Mouse (Mus musculus): ENCODE data around the gene Mrpl49. TPM values are rescaled to one million over a fixed set of nuclear protein-coding genes. Genes with fewer than 3 reads are reported as not detected.

Gene Mrpl49
- total and polyA plus RNA-seq, 3 experiments, result 23.5 to 39.0 (median 37.1) TPM

DNA sequence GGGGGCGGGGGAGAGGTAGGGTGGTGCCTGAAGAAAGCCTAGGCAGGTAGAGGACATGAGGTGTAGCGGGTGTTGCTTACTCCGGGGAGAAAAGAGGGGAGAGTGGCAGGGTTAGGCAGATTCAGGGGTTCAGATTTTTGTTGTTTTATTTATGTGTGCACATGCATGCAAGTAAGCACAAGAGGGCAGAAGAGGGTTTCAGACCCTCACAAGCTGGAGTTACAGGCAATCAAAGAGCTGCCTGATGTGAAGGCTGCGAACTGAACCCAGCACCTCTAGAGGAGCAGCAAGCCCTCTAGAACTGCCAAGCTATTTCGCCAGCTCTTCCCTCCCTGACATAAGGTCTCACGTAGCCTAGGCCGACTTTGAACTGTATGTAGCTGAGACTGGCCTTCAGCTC, 41.1 kb downstream of the Mrpl49 start:
- TF ChIP-seq POLR2A (IDR thresholded peaks at IDR 0.05; ENCODE audit: insufficient read depth, low read depth, low read length), result no peak
- TF ChIP-seq CTCF (IDR thresholded peaks at IDR 0.05), result peak; percentile 40
- H3K79me2 ChIP-seq (replicated peaks; ENCODE audit: control insufficient read depth, insufficient read depth, low read length), result no peaks in the 10 kb centered on the region
- intact Hi-C loops (cut with DNase I), result loop anchor here (2.0 kb wide), 1 partner anchor 26 kb away; no protein-coding TSS in a partner anchor
- peaks cover 4% of the 10 kb centered on the region for H3K4me1 ChIP-seq (ENCODE audit: control insufficient read depth, insufficient read depth, low read length)
- H3K36me3 ChIP-seq (ENCODE audit: control insufficient read depth, insufficient read depth, low read length), result no peaks in the 10 kb centered on the region
- no peak overlapping the region for H3K27ac ChIP-seq
- no peaks in the 10 kb centered on the region for H3K27me3 ChIP-seq (ENCODE audit: control insufficient read depth, insufficient read depth, low read length)
- no peak overlapping the region for H3K4me3 ChIP-seq
- 70% methylated on average over 7 of the region's 7 CpGs for WGBS
- H3K9ac ChIP-seq (ENCODE audit: low read depth, low read length), result no peak overlapping the region
- DNase-seq, result no peak

DNA sequence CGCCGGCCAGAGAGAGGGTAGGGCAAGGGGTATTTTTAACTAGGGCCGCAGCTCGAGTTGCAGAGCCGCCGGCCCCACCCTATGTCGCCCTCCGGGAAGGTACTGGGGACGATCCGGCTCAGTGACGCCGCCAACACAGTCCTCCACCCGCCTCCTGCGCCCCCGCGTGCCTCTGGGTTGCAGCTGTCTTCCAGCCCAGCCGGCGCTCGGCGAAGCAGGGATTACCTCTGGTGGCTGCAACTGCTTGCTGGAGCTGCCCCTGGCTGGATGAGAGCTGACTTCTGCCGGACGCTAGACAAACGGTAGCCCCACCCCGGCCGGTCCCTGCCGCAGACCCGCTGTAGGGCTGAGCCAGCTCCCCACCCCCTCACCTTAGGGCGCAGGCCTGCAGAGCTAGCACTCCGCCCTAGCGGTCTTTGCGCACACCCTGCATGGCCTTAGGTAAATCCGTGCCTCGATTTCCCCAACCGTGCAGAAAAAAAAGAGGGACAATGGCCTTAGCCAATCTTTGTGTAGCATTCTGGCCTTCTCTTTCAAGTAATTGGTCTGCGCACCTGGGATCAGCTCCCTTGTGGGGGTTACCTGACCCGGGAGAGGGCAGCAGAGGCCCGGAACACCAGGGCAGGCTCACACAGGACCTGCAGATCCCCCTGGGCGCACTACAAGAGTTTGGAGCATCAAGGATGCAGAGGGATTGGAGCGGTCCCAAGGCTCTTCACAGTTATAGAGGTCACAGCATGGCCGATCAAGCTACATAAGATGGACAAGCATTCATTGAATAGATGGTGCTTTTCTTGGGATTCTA, 41.9 kb downstream of the Mrpl49 start, which contains the start of gene Capn1:
Gene Capn1 (minus strand): TSS at position 387 of the 805 bp plus-strand sequence.
- peak; percentile 83 to 84 for DNase-seq
- intact Hi-C loops (cut with DNase I), result loop anchor here (2.0 kb wide), 2 partner anchors 27 to 93 kb away; no protein-coding TSS in a partner anchor
- H3K9ac ChIP-seq (ENCODE audit: low read depth, low read length), result peak within 1 kb of the TSS; percentile 77
- peak within 1 kb of the TSS; percentile 88 for H3K27ac ChIP-seq
- no peaks in the 10 kb centered on the region for H3K36me3 ChIP-seq (ENCODE audit: control insufficient read depth, insufficient read depth, low read length)
- peaks cover 4% of the 10 kb centered on the region for H3K4me1 ChIP-seq (ENCODE audit: control insufficient read depth, insufficient read depth, low read length)
- TF ChIP-seq CTCF (IDR thresholded peaks at IDR 0.05) (peak; percentile 40; the same call in 1 of the 2 replicates), EP300 (IDR thresholded peaks at IDR 0.05; ENCODE audit: insufficient read depth, low read depth, low read length) (no peak)
- H3K4me3 ChIP-seq, result peak within 1 kb of the TSS; percentile 77
- WGBS, result 6% methylated on average over 40 of the region's 40 CpGs
- no peaks in the 10 kb centered on the region for H3K27me3 ChIP-seq (ENCODE audit: control insufficient read depth, insufficient read depth, low read length)
- H3K79me2 ChIP-seq (replicated peaks; ENCODE audit: control insufficient read depth, insufficient read depth, low read length), result no peaks in the 10 kb centered on the region

DNA sequence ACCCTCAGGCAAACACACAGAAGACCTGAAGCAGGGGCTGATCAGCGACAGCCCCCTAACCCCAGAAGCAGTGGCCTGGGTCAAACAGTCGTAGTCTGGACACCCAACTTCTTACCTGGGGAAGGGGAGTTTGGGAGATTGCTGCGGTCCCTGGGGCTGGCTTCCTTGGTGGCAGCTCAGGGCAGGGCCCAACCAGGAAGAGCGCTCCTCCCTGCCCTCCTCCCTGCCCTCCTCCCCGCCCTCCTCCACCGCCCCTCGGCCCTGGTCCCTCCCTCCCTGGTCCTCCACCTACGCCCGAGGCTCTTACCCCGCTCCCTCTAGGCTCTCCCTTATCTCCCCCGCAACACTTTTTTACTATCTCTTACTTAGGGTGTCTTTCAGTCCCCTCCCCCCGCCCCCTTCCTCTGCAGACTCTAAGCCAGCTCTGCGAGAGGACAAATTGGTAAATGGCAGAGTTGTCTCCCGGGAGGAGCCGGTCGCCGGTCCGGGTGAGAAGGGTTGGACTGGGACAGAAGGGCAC, 42.5 kb downstream of the Mrpl49 start:
- H3K27ac ChIP-seq, result peak overlapping the region; percentile 88
- intact Hi-C loops (cut with DNase I), result loop anchor here (2.0 kb wide), 1 partner anchor 92 kb away; no protein-coding TSS in a partner anchor
- H3K4me3 ChIP-seq, result peak overlapping the region; percentile 77
- peaks cover 4% of the 10 kb centered on the region for H3K4me1 ChIP-seq (ENCODE audit: control insufficient read depth, insufficient read depth, low read length)
- under 1% methylated on average over 15 of the region's 18 CpGs for WGBS
- H3K36me3 ChIP-seq (ENCODE audit: control insufficient read depth, insufficient read depth, low read length), result no peaks in the 10 kb centered on the region
- DNase-seq, result peak; percentile 70 to 73
- no peak for TF ChIP-seq CTCF (IDR thresholded peaks at IDR 0.05)
- TF ChIP-seq POLR2A (IDR thresholded peaks at IDR 0.05; ENCODE audit: insufficient read depth, low read depth, low read length), result peak; percentile 63; the same call in 1 of the 2 replicates
- no peaks in the 10 kb centered on the region for H3K79me2 ChIP-seq (replicated peaks; ENCODE audit: control insufficient read depth, insufficient read depth, low read length)
- peak overlapping the region; percentile 77 for H3K9ac ChIP-seq (ENCODE audit: low read depth, low read length)
- H3K27me3 ChIP-seq (ENCODE audit: control insufficient read depth, insufficient read depth, low read length), result no peaks in the 10 kb centered on the region

DNA sequence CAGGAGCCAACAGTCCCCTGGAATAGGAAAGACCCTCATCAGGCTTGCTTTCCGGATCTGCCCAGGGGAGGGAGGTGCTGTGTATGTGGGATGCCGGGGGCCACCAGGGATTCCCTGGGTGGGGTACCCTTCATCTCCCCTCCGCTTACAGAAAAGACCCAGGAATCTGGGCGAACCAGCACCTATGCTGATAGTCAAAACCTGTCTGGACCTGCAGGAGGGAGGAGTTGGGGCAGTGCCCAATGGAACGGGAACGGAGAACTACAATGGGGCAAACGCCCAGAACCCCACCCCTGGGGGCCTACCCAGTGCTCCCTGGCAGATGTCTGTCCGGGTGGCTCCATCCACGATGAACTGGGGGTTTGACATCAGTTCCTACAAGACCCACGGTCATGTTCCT, 43.9 kb downstream of the Mrpl49 start:
- H3K4me3 ChIP-seq, result no peak overlapping the region
- no peak overlapping the region for H3K27ac ChIP-seq
- no peaks in the 10 kb centered on the region for H3K79me2 ChIP-seq (replicated peaks; ENCODE audit: control insufficient read depth, insufficient read depth, low read length)
- H3K9ac ChIP-seq (ENCODE audit: low read depth, low read length), result no peak overlapping the region
- H3K4me1 ChIP-seq (ENCODE audit: control insufficient read depth, insufficient read depth, low read length), result peaks cover 4% of the 10 kb centered on the region
- DNase-seq, result no peak
- WGBS, result 92% methylated on average over 10 of the region's 10 CpGs
- no peaks in the 10 kb centered on the region for H3K27me3 ChIP-seq (ENCODE audit: control insufficient read depth, insufficient read depth, low read length)
- intact Hi-C loops (cut with DNase I), result loop anchor here (2.0 kb wide), 1 partner anchor 91 kb away; no protein-coding TSS in a partner anchor
- TF ChIP-seq CTCF (IDR thresholded peaks at IDR 0.05) (no peak), EP300 (IDR thresholded peaks at IDR 0.05; ENCODE audit: insufficient read depth, low read depth, low read length) (no peak), POLR2A (IDR thresholded peaks at IDR 0.05; ENCODE audit: insufficient read depth, low read depth, low read length) (no peak)
- H3K36me3 ChIP-seq (ENCODE audit: control insufficient read depth, insufficient read depth, low read length), result no peaks in the 10 kb centered on the region

DNA sequence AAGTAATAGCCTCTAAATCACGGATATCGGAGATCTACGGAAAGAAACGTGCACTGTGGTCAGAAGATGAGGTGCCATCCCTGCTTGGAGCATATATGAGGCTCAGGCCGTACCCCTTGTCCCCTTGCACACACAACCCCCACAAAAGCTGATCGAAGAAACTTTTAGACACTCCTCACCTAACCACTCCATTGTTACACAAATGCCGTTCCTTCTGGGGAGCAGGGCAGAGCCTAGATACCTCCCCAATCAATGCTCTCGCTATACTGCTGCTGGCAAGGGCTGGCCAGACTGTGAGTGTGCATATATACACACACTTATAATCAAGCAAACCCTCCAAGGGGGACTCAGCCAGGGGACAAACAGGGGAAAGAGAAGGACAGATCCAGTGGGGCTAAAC, 48.4 kb downstream of the Mrpl49 start:
- Histone ChIP-seq H3K27ac (no peak overlapping the region), H3K79me2 (replicated peaks; ENCODE audit: control insufficient read depth, insufficient read depth, low read length) (no peaks in the 10 kb centered on the region), H3K27me3 (ENCODE audit: control insufficient read depth, insufficient read depth, low read length) (no peaks in the 10 kb centered on the region), H3K4me1 (ENCODE audit: control insufficient read depth, insufficient read depth, low read length) (no peaks in the 10 kb centered on the region), H3K36me3 (ENCODE audit: control insufficient read depth, insufficient read depth, low read length) (no peaks in the 10 kb centered on the region), H3K4me3 (no peak overlapping the region), H3K9ac (ENCODE audit: low read depth, low read length) (no peak overlapping the region)
- TF ChIP-seq EP300 (IDR thresholded peaks at IDR 0.05; ENCODE audit: insufficient read depth, low read depth, low read length) (no peak), POLR2A (IDR thresholded peaks at IDR 0.05; ENCODE audit: insufficient read depth, low read depth, low read length) (no peak), CTCF (IDR thresholded peaks at IDR 0.05) (no peak)
- intact Hi-C loops (cut with DNase I), result no loop called here
- DNase-seq, result no peak
- 89% methylated on average over 8 of the region's 8 CpGs for WGBS

DNA sequence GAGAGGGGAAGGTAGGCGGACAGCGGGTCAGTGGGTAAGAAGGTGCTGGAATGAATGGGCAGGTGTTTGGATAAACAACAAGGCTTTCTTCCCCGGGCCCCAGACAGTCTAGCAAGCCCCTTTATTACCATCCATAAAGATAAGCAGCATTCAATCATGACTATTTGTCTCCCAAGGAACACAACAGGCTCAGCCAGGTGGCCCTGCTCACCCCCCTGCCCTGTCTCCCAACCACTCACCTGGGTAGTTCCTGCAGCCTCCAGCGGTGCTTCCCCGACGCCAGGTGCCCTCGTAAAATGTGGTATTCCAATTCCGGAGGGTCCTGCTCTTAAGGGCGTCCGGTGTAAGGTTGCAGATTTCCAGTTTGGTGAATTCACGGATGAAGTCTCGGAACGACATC, 50.6 kb downstream of the Mrpl49 start:
- no peaks in the 10 kb centered on the region for H3K27me3 ChIP-seq (ENCODE audit: control insufficient read depth, insufficient read depth, low read length)
- no peak overlapping the region for H3K9ac ChIP-seq (ENCODE audit: low read depth, low read length)
- H3K27ac ChIP-seq, result no peak overlapping the region
- TF ChIP-seq POLR2A (IDR thresholded peaks at IDR 0.05; ENCODE audit: insufficient read depth, low read depth, low read length) (no peak), CTCF (IDR thresholded peaks at IDR 0.05) (no peak), EP300 (IDR thresholded peaks at IDR 0.05; ENCODE audit: insufficient read depth, low read depth, low read length) (no peak)
- 91% methylated on average over 13 of the region's 13 CpGs for WGBS
- no peaks in the 10 kb centered on the region for H3K79me2 ChIP-seq (replicated peaks; ENCODE audit: control insufficient read depth, insufficient read depth, low read length)
- H3K4me3 ChIP-seq, result no peak overlapping the region
- no peaks in the 10 kb centered on the region for H3K4me1 ChIP-seq (ENCODE audit: control insufficient read depth, insufficient read depth, low read length)
- intact Hi-C loops (cut with DNase I), result no loop called here
- DNase-seq, result no peak
- H3K36me3 ChIP-seq (ENCODE audit: control insufficient read depth, insufficient read depth, low read length), result no peaks in the 10 kb centered on the region

Measured in heart, adult 2 months (tissue).